Mouse (Mus musculus) E14TG2a.4 (cell line): ENCODE data around the gene Cfb.

Source experiments
- CTCF ChIP-seq: conservative IDR thresholded peaks from 2 replicates; pipeline ENCODE4 v1.5.1; 2014; ENCODE audit warnings: low read length
- POU5F1 ChIP-seq: IDR thresholded peaks from 2 replicates; pipeline ENCODE4 v1.6.1; 2014; ENCODE audit warnings: low read length, borderline replicate concordance

GRCm38 (mm10) chr17:34874321-34874720 lies 12.0 kb upstream of the Cfb start:
- TF ChIP-seq CTCF: no peak
- TF ChIP-seq POU5F1: no peak
